Mouse (Mus musculus): ENCODE data around the gene Lrrc29.

Lrrc29 gene

DNA sequence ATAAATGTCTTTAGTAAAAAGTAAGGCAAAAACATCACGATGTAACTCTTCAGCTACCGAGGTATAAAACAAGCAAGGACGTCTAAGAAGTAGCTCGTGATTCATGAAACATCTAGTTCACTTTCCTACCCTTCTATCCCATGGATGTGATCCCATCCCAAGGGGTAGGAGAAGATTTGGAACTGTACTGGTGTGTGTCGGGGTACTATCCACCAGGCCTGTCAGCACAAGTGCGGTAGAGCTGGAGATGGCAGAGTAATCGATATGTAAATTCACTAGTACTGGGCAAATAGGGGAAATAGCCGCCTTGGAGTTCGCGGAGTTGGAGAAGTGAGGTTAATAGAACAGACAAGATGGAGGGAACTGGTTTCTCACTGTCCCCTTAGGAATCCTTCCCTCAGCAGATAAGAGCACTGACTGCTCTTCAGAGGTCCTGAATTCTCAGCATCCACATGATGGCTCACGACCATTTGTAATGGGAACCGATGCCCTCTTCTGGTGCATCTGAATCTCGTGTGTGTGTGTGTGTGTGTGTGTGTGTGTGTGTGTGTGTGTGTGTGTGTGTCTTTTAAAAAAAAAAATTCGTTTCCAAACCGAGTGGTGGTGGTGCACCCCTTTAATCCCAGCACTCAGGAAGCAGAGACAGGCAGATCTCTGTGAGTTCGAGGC lies 62.7 kb downstream of the Lrrc29 start:
- DNase-seq: no peak

Data from spleen, adult 18-20 months (tissue).